Mouse (Mus musculus) erythroblast, embryonic 14.5 days (primary cell): ENCODE data around the gene Gnai2.

Experiments used
- GATA1 ChIP-seq: IDR thresholded peaks from 2 replicates; pipeline ENCODE4 v1.6.1; 2012; ENCODE audit warnings: low read length, inconsistent platforms, mixed read lengths
- TAL1 ChIP-seq: IDR thresholded peaks from 3 replicates; pipeline ENCODE4 v1.6.1; 2012; ENCODE audit warnings: low read length, inconsistent platforms, mixed read lengths

GRCm38 (mm10) chr9:107590058-107590772, 45.0 kb downstream of the Gnai2 start:
- TF ChIP-seq GATA1 (no peak), TAL1 (no peak)
